Mouse (Mus musculus): ENCODE measurements around the gene Polr2l.

DNA sequence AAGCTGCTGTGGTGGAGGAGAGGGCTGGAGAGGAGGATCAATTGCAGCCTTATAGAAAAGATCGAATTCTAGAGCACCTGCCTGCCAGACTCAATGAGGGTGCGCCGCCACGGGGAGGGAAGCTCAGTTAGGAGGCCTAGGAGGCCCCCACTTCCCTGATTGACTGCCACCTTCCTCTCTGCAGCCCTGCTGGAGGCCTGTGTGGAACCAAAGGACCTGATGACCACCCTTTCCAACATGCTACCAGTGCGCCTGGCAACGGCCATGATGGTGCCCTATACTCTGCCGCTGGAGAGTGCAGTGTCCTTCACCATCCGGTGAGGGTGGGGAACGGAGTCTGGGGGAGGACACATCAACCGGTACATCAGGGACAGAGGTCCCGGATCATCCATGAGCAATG is 16.3 kb downstream of the Polr2l start:
- TF ChIP-seq CTCF (IDR thresholded peaks at IDR 0.05; ENCODE audit: insufficient read depth, low read length), result no peak
- no peak for TF ChIP-seq POLR2A (IDR thresholded peaks at IDR 0.05; ENCODE audit: borderline replicate concordance, extremely low read depth, low read depth, low read length)
